Mouse (Mus musculus): Measurements from ENCODE around the gene Galk1. TPM values are rescaled to one million over a fixed set of nuclear protein-coding genes. Genes with fewer than 3 reads are reported as not detected.

The Galk1 gene
- polyA plus RNA-seq, 1 experiment, result 46.9 TPM

GRCm38 (mm10) chr11:115983291-115983690 is 29.2 kb downstream of the Galk1 start:
- no peak for DNase-seq (ENCODE audit: low read depth)

GRCm38 (mm10) chr11:115982472-115982871 is 30.0 kb downstream of the Galk1 start:
- no peak for DNase-seq (ENCODE audit: low read depth)

- DNase-seq (ENCODE audit: low read depth), result no peak
Measured at GRCm38 (mm10) chr11:115975544-115975943, 37.0 kb downstream of the Galk1 start.

DNA sequence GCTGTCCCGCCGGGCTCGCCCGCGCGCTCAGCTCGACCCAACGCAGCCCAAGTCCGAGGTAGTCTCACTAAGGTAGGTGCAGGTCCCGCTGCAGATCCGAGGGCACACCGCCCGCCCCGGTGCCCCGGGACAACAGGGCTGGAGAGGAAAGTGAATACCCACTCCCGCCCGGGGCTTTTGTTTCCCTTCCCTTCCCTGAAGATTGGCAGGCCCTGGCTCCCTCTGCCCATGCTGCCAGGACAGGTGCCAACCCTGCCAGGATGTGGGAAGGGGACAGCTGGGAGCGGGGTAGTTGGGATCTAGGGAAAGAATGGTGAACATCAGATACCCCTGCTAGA is 37.5 kb downstream of the Galk1 start:
- DNase-seq (ENCODE audit: low read depth), result no peak

GRCm38 (mm10) chr11:115974309-115975082 is 38.0 kb downstream of the Galk1 start, which contains the start of gene Itgb4:
Gene Itgb4, plus strand, starts transcription at chr11:115974709.
- no peak for DNase-seq (ENCODE audit: low read depth)

DNA sequence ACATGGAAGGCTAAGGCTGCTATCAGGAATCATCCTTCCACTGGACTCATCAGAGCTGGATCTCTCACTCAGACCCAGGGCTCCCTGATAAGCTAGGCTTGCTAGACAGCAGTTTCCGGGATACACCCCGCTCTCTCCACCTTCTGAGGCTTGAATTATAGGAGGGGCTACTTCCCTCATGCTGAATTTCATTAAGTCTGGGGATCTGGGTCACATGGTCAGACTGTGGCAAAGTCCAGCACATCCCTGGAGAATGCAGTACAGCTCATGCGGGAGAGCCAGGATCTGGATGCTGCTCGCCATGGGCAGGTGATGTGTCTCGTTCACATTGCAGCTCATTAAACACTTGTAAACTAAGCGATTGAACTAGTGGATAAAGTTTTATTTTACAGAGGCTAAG is 41.5 kb downstream of the Galk1 start:
- no peak for DNase-seq (ENCODE audit: low read depth)

DNA sequence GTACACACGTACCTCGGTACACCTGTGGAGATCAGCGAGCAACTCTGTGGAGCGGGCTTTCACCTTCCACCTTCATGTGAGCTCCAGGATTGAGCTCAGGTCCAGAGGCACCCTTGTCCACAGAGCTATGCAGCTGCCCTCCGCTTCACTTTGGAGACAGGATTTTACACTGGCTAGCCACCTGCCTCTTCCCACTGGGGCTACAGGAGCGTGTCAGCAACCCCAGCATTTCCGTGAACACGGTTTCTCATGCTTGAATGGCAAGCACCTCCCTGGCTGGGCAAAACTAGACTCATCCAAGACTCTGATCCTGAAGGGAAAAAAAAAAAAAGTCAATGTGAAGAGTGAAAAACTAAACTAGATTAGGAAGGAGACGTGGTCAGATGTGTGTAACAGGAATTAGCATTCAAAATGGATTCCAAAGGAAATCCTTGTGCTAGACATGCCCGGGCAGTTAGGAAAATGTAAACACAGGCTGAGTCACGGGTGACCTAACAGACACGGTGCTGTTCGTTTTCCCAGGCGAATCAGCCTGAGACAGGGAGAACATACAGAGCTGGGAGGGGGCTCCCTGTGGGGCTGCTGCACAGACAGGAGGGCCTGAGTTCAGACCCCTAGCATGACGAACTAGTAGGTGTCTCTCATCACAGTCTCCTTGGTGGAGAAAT is 42.4 kb downstream of the Galk1 start:
- DNase-seq (ENCODE audit: low read depth), result no peak

GRCm38 (mm10) chr11:115968731-115969405 is 43.7 kb downstream of the Galk1 start:
- no peak for DNase-seq (ENCODE audit: low read depth)

- DNase-seq (ENCODE audit: low read depth), result no peak
Measured at GRCm38 (mm10) chr11:115964977-115965604, 47.4 kb downstream of the Galk1 start.

GRCm38 (mm10) chr11:115962651-115963412 is 49.7 kb downstream of the Galk1 start:
- DNase-seq (ENCODE audit: low read depth), result no peak

DNA sequence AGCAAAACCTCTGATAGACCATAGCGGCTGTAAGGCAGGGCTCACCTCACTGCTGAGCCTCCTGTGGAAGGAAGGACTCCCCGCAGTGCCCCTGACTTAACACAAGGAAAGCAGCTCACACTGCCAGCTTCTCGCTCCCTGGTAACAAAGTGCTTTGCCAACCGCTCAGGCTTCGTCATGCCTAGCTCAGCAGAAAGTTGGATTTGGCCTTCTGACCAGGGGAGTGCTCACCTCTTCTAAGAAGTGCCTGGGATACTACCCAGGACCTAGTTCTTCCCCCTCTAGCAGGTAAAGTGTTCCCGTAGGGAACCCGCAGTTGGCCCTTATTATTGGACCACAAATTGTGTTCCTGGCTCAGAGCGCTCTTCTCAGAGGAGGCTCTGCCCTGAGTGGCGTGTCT is 53.5 kb downstream of the Galk1 start:
- DNase-seq (ENCODE audit: low read depth), result no peak

Other genes with a start within 250 kb of the Galk1 start
- gene Tmem94, start 247.3 kb downstream of the Galk1 start, polyA plus RNA-seq (2012; rRNA removed), result 63.0 and 103 TPM in 2 replicates
- gene Caskin2, start 199.1 kb downstream of the Galk1 start, polyA plus RNA-seq (2012; rRNA removed), result 46.6 and 59.6 TPM in 2 replicates
- 22.6 and 24.1 TPM in 2 replicates for gene Tsen54, start 198.0 kb downstream of the Galk1 start, polyA plus RNA-seq (2012; rRNA removed)
- 106 and 107 TPM in 2 replicates for gene Llgl2, start 188.7 kb downstream of the Galk1 start, polyA plus RNA-seq (2012; rRNA removed)
- gene Myo15b, start 154.3 kb downstream of the Galk1 start, polyA plus RNA-seq (2012; rRNA removed), result 13.1 and 22.6 TPM in 2 replicates
- gene Smim5, start 112.8 kb downstream of the Galk1 start, polyA plus RNA-seq (2012; rRNA removed), result 9.2 and 13.7 TPM in 2 replicates
- gene Smim6, start 100.7 kb downstream of the Galk1 start, polyA plus RNA-seq (2012; rRNA removed), result 0.86 and 1.5 TPM in 2 replicates
- 22.4 and 25.2 TPM in 2 replicates for gene Sap30bp, start 79.4 kb downstream of the Galk1 start, polyA plus RNA-seq (2012; rRNA removed)
- gene Recql5, start 79.2 kb downstream of the Galk1 start, polyA plus RNA-seq (2012; rRNA removed), result 21.5 and 26.4 TPM in 2 replicates
- gene Itgb4, start 38.0 kb downstream of the Galk1 start, polyA plus RNA-seq (2012; rRNA removed), result 9.3 and 11.0 TPM in 2 replicates
- 147 and 215 TPM in 2 replicates for gene H3f3b, start 15.2 kb upstream of the Galk1 start, polyA plus RNA-seq (2012; rRNA removed)
- 30.2 and 35.0 TPM in 2 replicates for gene Unk, start 17.6 kb upstream of the Galk1 start, polyA plus RNA-seq (2012; rRNA removed)
- gene Unc13d, start 65.2 kb upstream of the Galk1 start, polyA plus RNA-seq (2012; rRNA removed), result 1.3 and 1.6 TPM in 2 replicates
- 180 and 211 TPM in 2 replicates for gene Wbp2, start 74.3 kb upstream of the Galk1 start, polyA plus RNA-seq (2012; rRNA removed)
- gene Trim47, start 114.5 kb upstream of the Galk1 start, polyA plus RNA-seq (2012; rRNA removed), result 35.0 and 38.8 TPM in 2 replicates
- 8.5 and 8.8 TPM in 2 replicates for gene Trim65, start 118.4 kb upstream of the Galk1 start, polyA plus RNA-seq (2012; rRNA removed)
- 34.4 and 49.0 TPM in 2 replicates for gene Mrpl38, start 126.1 kb upstream of the Galk1 start, polyA plus RNA-seq (2012; rRNA removed)
- gene Fbf1, start 155.4 kb upstream of the Galk1 start, polyA plus RNA-seq (2012; rRNA removed), result 36.0 and 43.7 TPM in 2 replicates
- 49.9 and 51.0 TPM in 2 replicates for gene Ten1, start 186.1 kb upstream of the Galk1 start, polyA plus RNA-seq (2012; rRNA removed)
- 174 and 195 TPM in 2 replicates for gene Acox1, start 186.3 kb upstream of the Galk1 start, polyA plus RNA-seq (2012; rRNA removed)
- 1.2 TPM in 2 replicates for gene Evpl, start 225.4 kb upstream of the Galk1 start, polyA plus RNA-seq (2012; rRNA removed)

All from gonadal fat pad, adult 2 months (tissue).